Mouse (Mus musculus): ENCODE results near the gene Smarcc2. TPM values are rescaled to one million over a fixed set of nuclear protein-coding genes. Genes with fewer than 3 reads are reported as not detected.

Smarcc2 gene
- total and polyA plus RNA-seq, 3 experiments: 49.1 to 77.6 (median 75.5) TPM

- H3K27ac ChIP-seq: peak overlapping the region; percentile 89; the same call in 1 of the 2 replicates
- WGBS: 21% methylated on average over 1 of the region's 1 CpGs
- H3K4me3 ChIP-seq: peak overlapping the region; percentile 63
- no peak for TF ChIP-seq POLR2A (IDR thresholded peaks at IDR 0.05; ENCODE audit: insufficient read depth, low read depth, low read length)
- no peak for TF ChIP-seq EP300 (IDR thresholded peaks at IDR 0.05; ENCODE audit: insufficient read depth, low read depth, low read length)
- no peak for TF ChIP-seq CTCF (IDR thresholded peaks at IDR 0.05)
- peaks cover 5% of the 10 kb centered on the region for H3K4me1 ChIP-seq (ENCODE audit: control insufficient read depth, insufficient read depth, low read length)
- no peak overlapping the region for H3K9ac ChIP-seq (ENCODE audit: low read depth, low read length)
- H3K27me3 ChIP-seq (ENCODE audit: control insufficient read depth, insufficient read depth, low read length): no peaks in the 10 kb centered on the region
- intact Hi-C loops (cut with DNase I): loop anchor here (5.0 kb wide), 1 partner anchor 115 kb away; the partner anchor contains the start of gene Esyt1
- no peaks in the 10 kb centered on the region for H3K36me3 ChIP-seq (ENCODE audit: control insufficient read depth, insufficient read depth, low read length)
- no peak for DNase-seq
- H3K79me2 ChIP-seq (replicated peaks; ENCODE audit: control insufficient read depth, insufficient read depth, low read length): no peaks in the 10 kb centered on the region
Measured at GRCm38 (mm10) chr10:128412558-128412957, 46.5 kb upstream of the Smarcc2 start.

GRCm38 (mm10) chr10:128413076-128413475 is 46.0 kb upstream of the Smarcc2 start:
- H3K27me3 ChIP-seq (ENCODE audit: control insufficient read depth, insufficient read depth, low read length): no peaks in the 10 kb centered on the region
- 24% methylated on average over 1 of the region's 1 CpGs for WGBS
- DNase-seq: no peak
- H3K4me1 ChIP-seq (ENCODE audit: control insufficient read depth, insufficient read depth, low read length): peaks cover 5% of the 10 kb centered on the region
- TF ChIP-seq CTCF (IDR thresholded peaks at IDR 0.05): no peak
- no peak for TF ChIP-seq EP300 (IDR thresholded peaks at IDR 0.05; ENCODE audit: insufficient read depth, low read depth, low read length)
- TF ChIP-seq POLR2A (IDR thresholded peaks at IDR 0.05; ENCODE audit: insufficient read depth, low read depth, low read length): no peak
- H3K27ac ChIP-seq: no peak overlapping the region
- H3K4me3 ChIP-seq: no peak overlapping the region
- intact Hi-C loops (cut with DNase I): loop anchor here (5.0 kb wide), 1 partner anchor 114 kb away; the partner anchor contains the start of gene Esyt1
- H3K79me2 ChIP-seq (replicated peaks; ENCODE audit: control insufficient read depth, insufficient read depth, low read length): no peaks in the 10 kb centered on the region
- no peaks in the 10 kb centered on the region for H3K36me3 ChIP-seq (ENCODE audit: control insufficient read depth, insufficient read depth, low read length)
- H3K9ac ChIP-seq (ENCODE audit: low read depth, low read length): no peak overlapping the region

- no peak overlapping the region for H3K9ac ChIP-seq (ENCODE audit: low read depth, low read length)
- peaks cover 2% of the 10 kb centered on the region; the same call in 1 of the 2 replicates for H3K36me3 ChIP-seq (ENCODE audit: control insufficient read depth, insufficient read depth, low read length)
- intact Hi-C loops (cut with DNase I): loop anchor here (5.0 kb wide), 1 partner anchor 112 kb away; the partner anchor contains the start of gene Esyt1
Measured at GRCm38 (mm10) chr10:128414848-128415247, 44.2 kb upstream of the Smarcc2 start.

GRCm38 (mm10) chr10:128422426-128422825 is 36.6 kb upstream of the Smarcc2 start:
- peaks cover 5% of the 10 kb centered on the region for H3K36me3 ChIP-seq (ENCODE audit: control insufficient read depth, insufficient read depth, low read length)
- no peaks in the 10 kb centered on the region; the same call in 1 of the 2 replicates for H3K4me1 ChIP-seq (ENCODE audit: control insufficient read depth, insufficient read depth, low read length)
- no peak overlapping the region for H3K4me3 ChIP-seq
- intact Hi-C loops (cut with DNase I): no loop called here
- H3K79me2 ChIP-seq (replicated peaks; ENCODE audit: control insufficient read depth, insufficient read depth, low read length): 0 out of 2 replicates have a peak, but pooled peaks cover 2% of the 10 kb centered on the region
- no peak for DNase-seq
- H3K9ac ChIP-seq (ENCODE audit: low read depth, low read length): no peak overlapping the region
- 36% methylated on average over 5 of the region's 5 CpGs for WGBS
- no peaks in the 10 kb centered on the region for H3K27me3 ChIP-seq (ENCODE audit: control insufficient read depth, insufficient read depth, low read length)
- no peak for TF ChIP-seq EP300 (IDR thresholded peaks at IDR 0.05; ENCODE audit: insufficient read depth, low read depth, low read length)
- TF ChIP-seq POLR2A (IDR thresholded peaks at IDR 0.05; ENCODE audit: insufficient read depth, low read depth, low read length): no peak
- no peak for TF ChIP-seq CTCF (IDR thresholded peaks at IDR 0.05)
- no peak overlapping the region for H3K27ac ChIP-seq

More at GRCm38 (mm10) chr10:128414848-128415247, 44.2 kb upstream of the Smarcc2 start:
- 70% methylated on average over 5 of the region's 5 CpGs for WGBS
- Histone ChIP-seq H3K4me3 (no peak overlapping the region), H3K27ac (no peak overlapping the region), H3K79me2 (replicated peaks; ENCODE audit: control insufficient read depth, insufficient read depth, low read length) (0 out of 2 replicates have a peak, but pooled peaks cover 2% of the 10 kb centered on the region), H3K27me3 (ENCODE audit: control insufficient read depth, insufficient read depth, low read length) (no peaks in the 10 kb centered on the region), H3K4me1 (ENCODE audit: control insufficient read depth, insufficient read depth, low read length) (peaks cover 4% of the 10 kb centered on the region)
- DNase-seq: no peak
- TF ChIP-seq EP300 (IDR thresholded peaks at IDR 0.05; ENCODE audit: insufficient read depth, low read depth, low read length): no peak

GRCm38 (mm10) chr10:128424604-128425003 is 34.4 kb upstream of the Smarcc2 start:
- intact Hi-C loops (cut with DNase I): no loop called here
- Histone ChIP-seq H3K9ac (ENCODE audit: low read depth, low read length) (no peak overlapping the region), H3K4me1 (ENCODE audit: control insufficient read depth, insufficient read depth, low read length) (no peaks in the 10 kb centered on the region; the same call in 1 of the 2 replicates), H3K27me3 (ENCODE audit: control insufficient read depth, insufficient read depth, low read length) (no peaks in the 10 kb centered on the region), H3K4me3 (no peak overlapping the region), H3K79me2 (replicated peaks; ENCODE audit: control insufficient read depth, insufficient read depth, low read length) (no peaks in the 10 kb centered on the region), H3K36me3 (ENCODE audit: control insufficient read depth, insufficient read depth, low read length) (peaks cover 7% of the 10 kb centered on the region), H3K27ac (no peak overlapping the region)
- WGBS: 33% methylated on average over 7 of the region's 7 CpGs
- TF ChIP-seq POLR2A (IDR thresholded peaks at IDR 0.05; ENCODE audit: insufficient read depth, low read depth, low read length) (no peak), CTCF (IDR thresholded peaks at IDR 0.05) (no peak), EP300 (IDR thresholded peaks at IDR 0.05; ENCODE audit: insufficient read depth, low read depth, low read length) (no peak)
- peak in 1 of 2 experiments; percentile 25 for DNase-seq

- Histone ChIP-seq H3K27me3 (ENCODE audit: control insufficient read depth, insufficient read depth, low read length) (no peaks in the 10 kb centered on the region), H3K4me1 (ENCODE audit: control insufficient read depth, insufficient read depth, low read length) (no peaks in the 10 kb centered on the region; the same call in 1 of the 2 replicates), H3K4me3 (no peak overlapping the region), H3K79me2 (replicated peaks; ENCODE audit: control insufficient read depth, insufficient read depth, low read length) (no peaks in the 10 kb centered on the region), H3K27ac (no peak overlapping the region), H3K36me3 (ENCODE audit: control insufficient read depth, insufficient read depth, low read length) (peaks cover 6% of the 10 kb centered on the region), H3K9ac (ENCODE audit: low read depth, low read length) (no peak overlapping the region)
- intact Hi-C loops (cut with DNase I): no loop called here
- 83% methylated on average over 3 of the region's 3 CpGs for WGBS
- DNase-seq: no peak
- no peak for TF ChIP-seq CTCF (IDR thresholded peaks at IDR 0.05)
- no peak for TF ChIP-seq POLR2A (IDR thresholded peaks at IDR 0.05; ENCODE audit: insufficient read depth, low read depth, low read length)
- no peak for TF ChIP-seq EP300 (IDR thresholded peaks at IDR 0.05; ENCODE audit: insufficient read depth, low read depth, low read length)
Measured at GRCm38 (mm10) chr10:128425260-128425659, 33.8 kb upstream of the Smarcc2 start.
